Mouse (Mus musculus) testis, adult 2 months (tissue): ENCODE results near the gene Uimc1.

Source experiments
- CTCF ChIP-seq: fragments of 200-500 bp; IDR thresholded peaks from 2 replicates; pipeline ENCODE4 v1.5.1; 2012; ENCODE audit warnings: low read depth, mild to moderate bottlenecking, inconsistent platforms, low read length, moderate library complexity; ENCODE audit not compliant: control insufficient read depth, insufficient read depth, insufficient replicate concordance
- POLR2A ChIP-seq: fragments of 200-500 bp; IDR thresholded peaks from 2 replicates; pipeline ENCODE4 v1.6.1; 2012; ENCODE audit warnings: low read depth, mild to moderate bottlenecking, inconsistent platforms, low read length, moderate library complexity; ENCODE audit not compliant: control insufficient read depth

DNA sequence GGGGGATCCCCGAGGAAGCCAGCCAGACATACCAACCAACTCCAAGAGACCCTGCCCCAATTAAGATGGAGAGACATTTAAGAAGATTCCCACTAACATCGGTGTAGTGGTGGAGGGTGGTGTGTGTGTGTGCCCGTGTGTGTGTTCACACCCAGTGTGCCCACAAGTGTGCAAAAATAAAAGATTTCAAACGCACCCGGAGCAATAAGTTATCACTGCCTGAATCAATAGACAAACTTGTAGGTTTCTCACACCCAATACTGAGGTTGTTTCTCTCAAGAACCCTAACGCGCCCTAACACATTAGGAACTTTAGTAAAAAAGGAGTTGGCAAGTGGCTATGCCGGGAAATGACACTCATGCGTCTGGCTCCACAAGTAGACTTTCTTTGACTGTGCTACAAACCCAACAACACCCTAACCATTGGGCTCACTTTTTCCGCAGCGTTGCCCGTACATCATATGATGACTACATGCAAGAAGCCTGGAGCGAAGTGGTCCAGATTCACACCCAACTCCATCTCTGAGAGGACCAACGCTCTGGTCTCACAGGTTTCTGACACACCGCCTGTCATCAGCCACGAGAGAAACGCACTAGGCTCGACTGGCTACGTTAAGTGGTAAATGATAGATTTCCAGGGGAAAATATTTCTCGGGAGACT is 904 bp downstream of the Uimc1 start:
- no peak for TF ChIP-seq CTCF
- TF ChIP-seq POLR2A, result no peak
